Mouse (Mus musculus) CH12.LX (cell line): ENCODE results near the gene Ccdc3. TPM values are rescaled to one million over a fixed set of nuclear protein-coding genes. Genes with fewer than 3 reads are reported as not detected.
"Not testable (repeated sequence)": the region's sequence is repeated elsewhere in the genome, so short reads cannot be mapped to it uniquely, and the experiment has no call there.

Source experiments
- DNase-seq: peaks from one replicate; pipeline ENCODE4 v3.0.0-alpha.2; 2013; ENCODE audit errors: extremely low read depth
- H3K27ac ChIP-seq: 2 replicates; pipeline ENCODE4 v1.5.1; 2012; ENCODE audit warnings: low read depth, mild to moderate bottlenecking, control low read depth, moderate library complexity; ENCODE audit not compliant: insufficient read depth
- H3K27me3 ChIP-seq: replicated peaks from 2 replicates; pipeline ENCODE3; 2012; ENCODE audit warnings: inconsistent platforms
- H3K36me3 ChIP-seq, 2 experiments: replicated peaks in 1 of 2; 2 replicates each; pipeline versions ENCODE3 to v1.6.1; 2012; ENCODE audit warnings: inconsistent platforms in 1 of 2, low read length in 1 of 2, mild to moderate bottlenecking in 1 of 2, mixed read lengths in 1 of 2, moderate library complexity in 1 of 2; ENCODE audit not compliant: control insufficient read depth in 1 of 2, insufficient read depth in 1 of 2
- H3K4me1 ChIP-seq, 2 experiments: 2 replicates each; pipeline ENCODE4 v1.6.1; 2012; ENCODE audit warnings: inconsistent platforms in 1 of 2, moderate library complexity in 1 of 2; ENCODE audit not compliant: insufficient read depth in 2 of 2, control insufficient read depth in 1 of 2
- H3K4me2 ChIP-seq: 2 replicates; pipeline ENCODE4 v1.6.1; 2012; ENCODE audit warnings: low read depth, mild to moderate bottlenecking, control low read depth; ENCODE audit not compliant: poor library complexity, insufficient read depth, severe bottlenecking
- H3K4me3 ChIP-seq, 3 experiments: fragments of 150-350 bp in 1 of 3; sonication (generic) in 1 of 3; replicated peaks in 1 of 3; 2 replicates each; pipeline versions ENCODE3 to v1.5.1; 2011 to 2012; ENCODE audit warnings: low read depth in 2 of 3, low read length in 2 of 3, mild to moderate bottlenecking in 2 of 3, moderate library complexity in 2 of 3, control low read depth in 1 of 3, improper control_type of control experiment in 1 of 3, inconsistent platforms in 1 of 3, mixed read lengths in 1 of 3; ENCODE audit not compliant: poor library complexity in 1 of 3
- H3K79me2 ChIP-seq: replicated peaks from 2 replicates; pipeline ENCODE4 v1.6.1; 2012; ENCODE audit warnings: mild to moderate bottlenecking, moderate library complexity; ENCODE audit not compliant: control insufficient read depth, poor library complexity, insufficient read depth, severe bottlenecking; ENCODE audit errors: extremely low read depth
- H3K9ac ChIP-seq: 2 replicates; pipeline ENCODE4 v1.6.1; 2012; ENCODE audit warnings: low read depth, mild to moderate bottlenecking, control low read depth, moderate library complexity; ENCODE audit not compliant: insufficient read depth
- H3K9me3 ChIP-seq: replicated peaks from 2 replicates; pipeline ENCODE3; 2012; ENCODE audit warnings: low read length, inconsistent platforms, mixed read lengths
- BHLHE40 ChIP-seq: IDR thresholded peaks from 2 replicates; pipeline ENCODE4 v1.6.1; 2011; ENCODE audit warnings: mild to moderate bottlenecking, low read depth, low read length, improper control_type of control experiment
- CHD1 ChIP-seq: IDR thresholded peaks from 2 replicates; pipeline ENCODE4 v1.6.1; 2012; ENCODE audit warnings: low read depth, low read length, improper control_type of control experiment, inconsistent platforms
- CHD2 ChIP-seq: IDR thresholded peaks from 2 replicates; pipeline ENCODE4 v1.6.1; 2011; ENCODE audit warnings: low read length, improper control_type of control experiment
- EP300 ChIP-seq: IDR thresholded peaks from 2 replicates; pipeline ENCODE4 v1.6.1; 2011; ENCODE audit warnings: low read length, improper control_type of control experiment
- ETS1 ChIP-seq: conservative IDR thresholded peaks from 2 replicates; pipeline ENCODE4 v1.6.1; 2012; ENCODE audit warnings: low read depth, mild to moderate bottlenecking, inconsistent platforms, low read length, improper control_type of control experiment, moderate library complexity
- GABPA ChIP-seq: IDR thresholded peaks from 2 replicates; pipeline ENCODE4 v1.6.1; 2012; ENCODE audit warnings: low read depth, low read length, improper control_type of control experiment, inconsistent platforms; ENCODE audit not compliant: insufficient replicate concordance
- HCFC1 ChIP-seq: IDR thresholded peaks from 2 replicates; pipeline ENCODE4 v1.6.1; 2012; ENCODE audit warnings: low read depth, mild to moderate bottlenecking, inconsistent platforms, low read length, improper control_type of control experiment
- IRF4 ChIP-seq: IDR thresholded peaks from 2 replicates; pipeline ENCODE4 v1.6.1; 2014; ENCODE audit warnings: low read depth, mild to moderate bottlenecking, inconsistent platforms, low read length, improper control_type of control experiment
- MAFK ChIP-seq: IDR thresholded peaks from 2 replicates; pipeline ENCODE4 v1.6.1; 2011; ENCODE audit warnings: low read length, improper control_type of control experiment; ENCODE audit not compliant: insufficient replicate concordance
- MAX ChIP-seq: IDR thresholded peaks from 2 replicates; pipeline ENCODE4 v1.6.1; 2011; ENCODE audit warnings: low read length, improper control_type of control experiment
- MAZ ChIP-seq: IDR thresholded peaks from 2 replicates; pipeline ENCODE4 v1.6.1; 2012; ENCODE audit warnings: low read depth, mild to moderate bottlenecking, inconsistent platforms, low read length, improper control_type of control experiment, moderate library complexity
- MEF2A ChIP-seq: IDR thresholded peaks from 2 replicates; pipeline ENCODE4 v1.6.1; 2014; ENCODE audit warnings: low read depth, mild to moderate bottlenecking, inconsistent platforms, low read length, improper control_type of control experiment, borderline replicate concordance
- MXI1 ChIP-seq: IDR thresholded peaks from 2 replicates; pipeline ENCODE4 v1.6.1; 2011; ENCODE audit warnings: mild to moderate bottlenecking, low read depth, low read length, improper control_type of control experiment
- MYC ChIP-seq: IDR thresholded peaks from 2 replicates; pipeline ENCODE4 v1.6.1; 2011; ENCODE audit warnings: low read depth, mild to moderate bottlenecking, improper control_type of control experiment, low read length
- NELFE ChIP-seq: IDR thresholded peaks from 2 replicates; pipeline ENCODE4 v1.6.1; 2011; ENCODE audit warnings: low read depth, low read length, improper control_type of control experiment
- NRF1 ChIP-seq: IDR thresholded peaks from 2 replicates; pipeline ENCODE4 v1.6.1; 2014; ENCODE audit warnings: low read depth, mild to moderate bottlenecking, inconsistent platforms, low read length, improper control_type of control experiment, moderate library complexity
- PAX5 ChIP-seq: IDR thresholded peaks from 2 replicates; pipeline ENCODE4 v1.6.1; 2012; ENCODE audit warnings: low read length, inconsistent platforms, mixed read lengths
- POLR2A ChIP-seq: IDR thresholded peaks from 2 replicates; pipeline ENCODE4 v1.6.1; 2011; ENCODE audit warnings: low read depth, mild to moderate bottlenecking, improper control_type of control experiment, low read length
- POLR2AphosphoS2 ChIP-seq: IDR thresholded peaks from 2 replicates; pipeline ENCODE4 v1.6.1; 2011; ENCODE audit warnings: low read depth, low read length, improper control_type of control experiment
- RAD21 ChIP-seq: IDR thresholded peaks from 2 replicates; pipeline ENCODE4 v1.6.1; 2011; ENCODE audit warnings: low read depth, mild to moderate bottlenecking, low read length, improper control_type of control experiment, moderate library complexity
- RCOR1 ChIP-seq: conservative IDR thresholded peaks from 2 replicates; pipeline ENCODE4 v1.6.1; 2012; ENCODE audit warnings: low read depth, mild to moderate bottlenecking, inconsistent platforms, low read length, improper control_type of control experiment
- SIN3A ChIP-seq: IDR thresholded peaks from 2 replicates; pipeline ENCODE4 v1.6.1; 2012; ENCODE audit warnings: low read length, improper control_type of control experiment, inconsistent platforms
- SMC3 ChIP-seq: IDR thresholded peaks from 2 replicates; pipeline ENCODE4 v1.6.1; 2011; ENCODE audit warnings: low read depth, low read length, improper control_type of control experiment
- TCF12 ChIP-seq: IDR thresholded peaks from 2 replicates; pipeline ENCODE4 v1.6.1; 2014; ENCODE audit warnings: low read depth, mild to moderate bottlenecking, inconsistent platforms, low read length, improper control_type of control experiment
- UBTF ChIP-seq: IDR thresholded peaks from 2 replicates; pipeline ENCODE4 v1.6.1; 2012; ENCODE audit warnings: low read depth, mild to moderate bottlenecking, inconsistent platforms, low read length, improper control_type of control experiment, moderate library complexity
- USF1 ChIP-seq: IDR thresholded peaks from 2 replicates; pipeline ENCODE4 v1.6.1; 2014; ENCODE audit warnings: low read depth, mild to moderate bottlenecking, inconsistent platforms, low read length, improper control_type of control experiment
- USF2 ChIP-seq: conservative IDR thresholded peaks from 2 replicates; pipeline ENCODE4 v1.6.1; 2011; ENCODE audit warnings: low read depth, low read length, improper control_type of control experiment
- ZMIZ1 ChIP-seq: IDR thresholded peaks from 2 replicates; pipeline ENCODE4 v1.6.1; 2012; ENCODE audit warnings: low read depth, mild to moderate bottlenecking, inconsistent platforms, low read length, improper control_type of control experiment
- ZNF384 ChIP-seq: IDR thresholded peaks from 2 replicates; pipeline ENCODE4 v1.6.1; 2012; ENCODE audit warnings: low read depth, low read length, improper control_type of control experiment, inconsistent platforms
- dilution Hi-C: fragments of 300-500 bp; cut with MboI; formaldehyde crosslinking; loops from 2 replicates; pipeline ENCODE4 v1.14.3; 2020; ENCODE audit warnings: low sequenced_read_pairs; ENCODE audit not compliant: extremely low pct_unique_long_range_greater_than_20kb, extremely low pct_ligation_motif_present
- in situ Hi-C: fragments of 300-500 bp; cut with MboI; formaldehyde crosslinking; loops from 3 replicates; pipeline ENCODE4 v1.14.3; 2019; ENCODE audit warnings: low sequenced_read_pairs, low pct_ligation_motif_present, low pct_unique_long_range_greater_than_20kb, mixed read lengths
- polyA plus RNA-seq: library from polyadenylated mRNA; unstranded; fragments of >175 nt; gene quantifications from 2 replicates; pipeline ENCODE4 v1.2.1, GENCODE M21; 2012; ENCODE audit warnings: low read depth; ENCODE audit not compliant: insufficient read length
- total RNA-seq, 2 experiments: library from RNA; depleted of rRNA; stranded (reverse); fragments of 300-350 nt in 1 of 2; fragments of >200 nt in 1 of 2; gene quantifications; 2 replicates each; pipeline ENCODE4 v1.2.3; 2012 to 2014

The Ccdc3 gene
- total and polyA plus RNA-seq, 3 experiments = not detected

GRCm38 (mm10) chr2:5239492-5239891 lies 101.9 kb downstream of the Ccdc3 start:
- H3K9ac ChIP-seq = no peak overlapping the region
- H3K9me3 ChIP-seq = no peaks in the 10 kb centered on the region
- dilution Hi-C loops (no loop called here), in situ Hi-C loops (no loop called here)
- H3K4me3 ChIP-seq = no peak overlapping the region
- H3K4me2 ChIP-seq = no peak overlapping the region
- H3K27me3 ChIP-seq = no peaks in the 10 kb centered on the region
- no peak for TF ChIP-seq MAX
- TF ChIP-seq MYC = no peak
- TF ChIP-seq MXI1 = no peak
- no peak for TF ChIP-seq ZMIZ1
- no peak for TF ChIP-seq GABPA
- no peak for TF ChIP-seq USF1
- TF ChIP-seq NELFE = no peak
- TF ChIP-seq MAZ = no peak
- no peak for TF ChIP-seq CHD1
- TF ChIP-seq SIN3A = no peak
- no peak for TF ChIP-seq HCFC1
- no peak for TF ChIP-seq CHD2
- no peak for TF ChIP-seq IRF4
- no peak for TF ChIP-seq POLR2A
- TF ChIP-seq USF2 = no peak
- TF ChIP-seq SMC3 = no peak
- no peak for TF ChIP-seq BHLHE40
- no peaks in the 10 kb centered on the region for H3K36me3 ChIP-seq
- DNase-seq = no peak
- H3K4me1 ChIP-seq = peaks cover 4 to 40% of the 10 kb centered on the region in 2 experiments; a peak in 3 of 4 replicates
- no peaks in the 10 kb centered on the region for H3K79me2 ChIP-seq
- H3K27ac ChIP-seq = no peak overlapping the region

- in situ Hi-C loops = no loop called here
Observed at GRCm38 (mm10) chr2:5241469-5241897, 103.9 kb downstream of the Ccdc3 start.

GRCm38 (mm10) chr2:5249199-5249598 lies 111.6 kb downstream of the Ccdc3 start:
- H3K4me2 ChIP-seq = not testable (repeated sequence)

More at GRCm38 (mm10) chr2:5241469-5241897, 103.9 kb downstream of the Ccdc3 start:
- Histone ChIP-seq H3K36me3 (no peaks in the 10 kb centered on the region), H3K4me2 (no peak overlapping the region), H3K9me3 (no peaks in the 10 kb centered on the region), H3K27ac (no peak overlapping the region), H3K79me2 (no peaks in the 10 kb centered on the region), H3K27me3 (no peaks in the 10 kb centered on the region), H3K4me3 (no peak overlapping the region)
- TF ChIP-seq RCOR1 = no peak
- no peak for TF ChIP-seq POLR2AphosphoS2
- no peak for TF ChIP-seq ETS1
- no peak for TF ChIP-seq MAFK
- no peak for TF ChIP-seq ZNF384
- no peak for TF ChIP-seq EP300
- no peak for TF ChIP-seq USF1
- no peak for TF ChIP-seq MEF2A
- no peak for TF ChIP-seq RAD21
- TF ChIP-seq SIN3A = no peak
- no peak for TF ChIP-seq ZMIZ1
- TF ChIP-seq MAX = no peak
- TF ChIP-seq UBTF = no peak
- no peak for TF ChIP-seq POLR2A
- TF ChIP-seq NRF1 = no peak
- no peak for TF ChIP-seq PAX5
- no peak for TF ChIP-seq TCF12
- TF ChIP-seq, all 38 proteins: peak for 0
- dilution Hi-C loops = no loop called here
- no peak for DNase-seq
- Histone ChIP-seq H3K4me1 (peaks cover 4 to 32% of the 10 kb centered on the region in 2 experiments; a peak in 3 of 4 replicates), H3K9ac (no peak overlapping the region)

More at GRCm38 (mm10) chr2:5249199-5249598, 111.6 kb downstream of the Ccdc3 start:
- H3K4me3 ChIP-seq, H3K36me3 ChIP-seq, H3K9ac ChIP-seq, dilution Hi-C loops, H3K4me1 ChIP-seq, in situ Hi-C loops, H3K79me2 ChIP-seq, H3K27me3 ChIP-seq, H3K9me3 ChIP-seq, DNase-seq, H3K27ac ChIP-seq: not testable (repeated sequence)
